Mouse (Mus musculus) kidney, postnatal 0 days (tissue): Measurements from ENCODE around the gene C3. TPM values are rescaled to one million over a fixed set of nuclear protein-coding genes. Genes with fewer than 3 reads are reported as not detected.

Experiments
- ATAC-seq: fragments of 200-750 bp; cut with Nextera tagmentation; replicated peaks from 2 replicates; pipeline ENCODE4 v1.8.0; 2017; ENCODE audit warnings: low read depth, moderate number of reproducible peaks, moderate TSS enrichment, moderate library complexity; ENCODE audit not compliant: low FRiP score
- DNase-seq: peaks from one replicate; pipeline ENCODE4 v3.0.0-alpha.2; 2016; ENCODE audit warnings: low spot score
- H3K27ac ChIP-seq: fragments of 300-500 bp; sonication (generic); 2 replicates; pipeline ENCODE4 v1.5.1; 2014; ENCODE audit warnings: mild to moderate bottlenecking
- H3K27me3 ChIP-seq: fragments of 300-500 bp; sonication (generic); 2 replicates; pipeline ENCODE4 v1.6.1; 2014; ENCODE audit warnings: low read length, mixed read lengths; ENCODE audit not compliant: insufficient read depth
- H3K36me3 ChIP-seq: fragments of 300-500 bp; sonication (generic); 2 replicates; pipeline ENCODE4 v1.6.1; 2014; ENCODE audit warnings: low read length, mixed read lengths; ENCODE audit not compliant: insufficient read depth
- H3K4me1 ChIP-seq: fragments of 300-500 bp; sonication (generic); replicated peaks from 2 replicates; pipeline ENCODE4 v1.6.1; 2014; ENCODE audit warnings: antibody characterized with exemption, low read length, mixed read lengths; ENCODE audit not compliant: insufficient read depth
- H3K4me2 ChIP-seq: fragments of 300-500 bp; sonication (generic); 2 replicates; pipeline ENCODE4 v1.6.1; 2014; ENCODE audit warnings: mild to moderate bottlenecking, low read length, moderate library complexity, mixed read lengths
- H3K4me3 ChIP-seq: fragments of 300-500 bp; sonication (generic); replicated peaks from 2 replicates; pipeline ENCODE4 v1.5.1; 2014; ENCODE audit warnings: low read depth, low read length
- H3K9ac ChIP-seq: fragments of 300-500 bp; sonication (generic); 2 replicates; pipeline ENCODE4 v1.6.1; 2014; ENCODE audit warnings: low read depth, low read length
- H3K9me3 ChIP-seq: fragments of 300-500 bp; sonication (generic); replicated peaks from 2 replicates; pipeline ENCODE4 v1.6.1; 2016; ENCODE audit warnings: low read length, inconsistent platforms, mixed read lengths
- CTCF ChIP-seq: IDR thresholded peaks from 2 replicates; pipeline ENCODE4 v1.5.1; 2016; ENCODE audit warnings: antibody characterized with exemption, low read depth, mild to moderate bottlenecking, moderate library complexity
- WGBS: fragments of 180-500 bp; shearing (Covaris S2); extraction: QIAGEN DNeasy Blood & Tissue Kit; methylation state at CpG from one replicate; pipeline ENCODE4 v1.1.7; 2014; 5-methylcytosine and 5-hydroxymethylcytosine counted together
- polyA plus RNA-seq: library from polyadenylated mRNA; unstranded; fragments of >200 nt; fragmentation: Nextera tagmentation; extraction: Ambion mirVana; gene quantifications from 2 replicates; pipeline ENCODE4 v1.2.1, GENCODE M21; 2015

The C3 gene
- polyA plus RNA-seq, 1 experiment from 2014 or later, result 2.9 TPM

- 80% methylated on average over 3 of the region's 3 CpGs for WGBS
- no peak overlapping the region for H3K9ac ChIP-seq
- H3K4me2 ChIP-seq, result no peak overlapping the region
- no peaks in the 10 kb centered on the region for H3K36me3 ChIP-seq
- no peaks in the 10 kb centered on the region for H3K4me1 ChIP-seq
- no peaks in the 10 kb centered on the region for H3K27me3 ChIP-seq
- TF ChIP-seq CTCF, result no peak
- H3K9me3 ChIP-seq, result no peaks in the 10 kb centered on the region
- ATAC-seq (no peak), DNase-seq (no peak)
- no peak overlapping the region for H3K27ac ChIP-seq
- no peak overlapping the region for H3K4me3 ChIP-seq
Observed at GRCm38 (mm10) chr17:57198252-57198651, 29.7 kb downstream of the C3 start.

DNA sequence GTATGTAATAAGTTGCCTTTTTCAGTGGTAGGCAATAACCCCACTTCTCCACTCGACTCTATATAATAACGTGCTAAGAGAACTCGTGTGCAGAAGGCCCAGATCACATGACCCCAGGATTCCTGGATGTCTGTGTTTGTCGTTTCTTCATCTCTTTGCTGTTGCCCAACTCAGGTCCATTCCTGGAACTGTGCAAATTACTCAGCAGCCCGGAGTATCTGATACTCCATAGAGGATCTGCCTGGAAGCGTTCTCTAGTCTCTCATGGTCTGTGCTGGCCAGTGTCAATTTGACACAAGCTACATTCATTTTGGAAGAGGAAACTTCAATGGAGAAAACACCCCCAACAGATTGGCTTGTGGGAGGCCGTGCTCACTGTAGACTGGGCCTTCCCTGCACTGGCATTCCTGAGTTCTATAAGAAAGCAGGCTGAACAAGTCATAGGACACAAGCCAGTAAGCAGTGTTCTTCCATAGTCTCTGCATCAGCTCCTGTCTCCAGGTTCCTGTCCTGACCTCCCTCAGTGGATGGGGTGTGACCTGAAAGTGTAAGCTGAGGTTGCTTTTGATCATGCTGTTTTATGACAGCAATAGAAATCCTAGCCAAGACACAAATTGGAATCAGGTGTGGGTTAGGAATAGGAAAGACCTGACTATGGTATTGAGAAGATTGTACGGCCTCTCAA lies 32.5 kb downstream of the C3 start:
- no peak for TF ChIP-seq CTCF
- no peak for DNase-seq
- Histone ChIP-seq H3K9ac (no peak overlapping the region), H3K4me2 (no peak overlapping the region), H3K27me3 (no peaks in the 10 kb centered on the region), H3K27ac (no peak overlapping the region), H3K9me3 (no peaks in the 10 kb centered on the region), H3K4me3 (no peak overlapping the region), H3K4me1 (no peaks in the 10 kb centered on the region), H3K36me3 (no peaks in the 10 kb centered on the region)
- ATAC-seq, result no peak
- 82% methylated on average over 8 of the region's 8 CpGs for WGBS

GRCm38 (mm10) chr17:57194771-57195170 lies 33.2 kb downstream of the C3 start:
- H3K4me1 ChIP-seq, result no peaks in the 10 kb centered on the region
- H3K36me3 ChIP-seq, result no peaks in the 10 kb centered on the region
- H3K27me3 ChIP-seq, result no peaks in the 10 kb centered on the region
- H3K9ac ChIP-seq, result no peak overlapping the region
- no peak for DNase-seq
- no peaks in the 10 kb centered on the region for H3K9me3 ChIP-seq
- no peak for TF ChIP-seq CTCF
- H3K4me2 ChIP-seq, result no peak overlapping the region
- H3K27ac ChIP-seq, result no peak overlapping the region
- H3K4me3 ChIP-seq, result no peak overlapping the region
- WGBS, result 81% methylated on average over 3 of the region's 3 CpGs
- no peak for ATAC-seq

DNA sequence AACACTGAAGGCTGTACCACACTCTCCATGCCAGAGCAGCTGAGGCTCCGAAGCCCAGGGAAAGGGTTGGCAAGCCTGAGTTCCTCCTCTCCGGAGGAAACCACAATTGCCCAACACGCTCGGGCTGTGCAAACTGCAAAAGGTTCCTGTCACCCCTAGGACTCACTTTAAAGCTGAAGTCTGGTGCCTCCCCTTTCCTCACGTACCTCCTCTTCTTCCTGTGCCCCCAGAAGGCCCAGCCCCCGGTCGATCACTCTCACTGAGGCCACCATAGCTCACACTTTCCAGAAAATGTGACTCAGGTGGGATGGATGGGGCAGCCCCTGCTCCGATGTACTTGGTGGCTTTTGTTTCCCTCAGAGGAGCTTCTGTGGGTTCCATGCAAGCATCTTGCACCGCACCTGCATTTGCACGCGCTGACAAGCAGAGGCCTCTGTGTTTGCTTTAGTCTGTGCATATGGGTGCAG lies 33.9 kb downstream of the C3 start, which contains the start of gene Tnfsf14:
TSS of gene Tnfsf14 (minus strand) at position 137 of the 467 bp plus-strand sequence.
- Histone ChIP-seq H3K4me1 (no peaks in the 10 kb centered on the region), H3K27me3 (no peaks in the 10 kb centered on the region), H3K27ac (no peak within 1 kb of the TSS), H3K9ac (no peak within 1 kb of the TSS), H3K9me3 (no peaks in the 10 kb centered on the region), H3K4me2 (no peak within 1 kb of the TSS), H3K4me3 (no peak within 1 kb of the TSS), H3K36me3 (no peaks in the 10 kb centered on the region)
- WGBS, result 71% methylated on average over 11 of the region's 11 CpGs
- DNase-seq (no peak), ATAC-seq (no peak)
- no peak for TF ChIP-seq CTCF

DNA sequence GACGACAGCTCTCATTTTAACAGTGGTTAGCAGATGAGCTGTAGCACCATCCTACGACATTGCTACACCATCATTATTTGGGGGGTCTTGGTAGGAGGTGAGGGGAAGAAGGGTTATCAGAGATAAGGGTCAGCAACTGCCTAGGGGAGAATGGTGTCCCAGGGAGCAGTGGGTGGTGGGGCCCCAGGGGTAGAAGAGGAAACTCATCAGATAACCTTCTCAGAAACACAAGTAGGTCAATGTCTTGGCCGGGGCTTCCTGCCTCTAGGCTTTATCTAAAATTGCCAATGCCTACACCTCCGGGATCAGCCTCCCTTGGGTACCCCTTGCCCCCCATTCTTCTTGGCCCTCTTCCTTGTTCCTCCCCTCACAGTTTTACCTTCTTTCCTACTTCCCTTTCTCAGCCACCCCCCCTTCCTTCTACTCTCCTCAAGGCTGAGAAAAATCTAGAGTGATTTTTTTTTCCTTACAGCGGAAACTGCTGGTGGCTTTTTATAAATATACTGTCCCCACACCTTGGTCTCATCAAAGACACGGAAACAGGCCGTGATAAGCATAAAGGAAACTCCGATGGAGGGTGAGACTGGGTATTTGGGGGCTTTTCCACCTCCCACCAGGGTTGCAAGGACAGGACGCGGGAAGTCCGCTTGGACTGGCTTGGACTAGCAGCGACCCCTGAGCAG lies 39.3 kb downstream of the C3 start:
- H3K9ac ChIP-seq, result no peak overlapping the region
- TF ChIP-seq CTCF, result no peak
- no peaks in the 10 kb centered on the region for H3K36me3 ChIP-seq

GRCm38 (mm10) chr17:57185641-57186040 lies 42.3 kb downstream of the C3 start:
- H3K9me3 ChIP-seq, result no peaks in the 10 kb centered on the region
- 70% methylated on average over 2 of the region's 2 CpGs for WGBS
- H3K4me2 ChIP-seq, result no peak overlapping the region
- TF ChIP-seq CTCF, result no peak
- DNase-seq, result no peak
- H3K4me1 ChIP-seq, result no peaks in the 10 kb centered on the region
- H3K9ac ChIP-seq, result no peak overlapping the region
- H3K27me3 ChIP-seq, result no peaks in the 10 kb centered on the region
- no peak overlapping the region for H3K27ac ChIP-seq
- ATAC-seq, result no peak
- no peaks in the 10 kb centered on the region for H3K36me3 ChIP-seq
- no peak overlapping the region for H3K4me3 ChIP-seq

More for the DNA sequence above, 39.3 kb downstream of the C3 start:
- H3K9me3 ChIP-seq, result no peaks in the 10 kb centered on the region
- WGBS, result 79% methylated on average over 12 of the region's 12 CpGs
- H3K4me3 ChIP-seq, result no peak overlapping the region
- DNase-seq (no peak), ATAC-seq (no peak)
- no peaks in the 10 kb centered on the region for H3K27me3 ChIP-seq
- no peaks in the 10 kb centered on the region for H3K4me1 ChIP-seq
- H3K27ac ChIP-seq, result no peak overlapping the region
- no peak overlapping the region for H3K4me2 ChIP-seq
